Mouse (Mus musculus): ENCODE results near the gene Psme2b. TPM values are rescaled to one million over a fixed set of nuclear protein-coding genes. Genes with fewer than 3 reads are reported as not detected.
"Not testable (repeated sequence)": the region's sequence is repeated elsewhere in the genome, so short reads cannot be mapped to it uniquely, and the experiment has no call there.

The Psme2b gene
- 60.6 and 73.1 TPM in 2 replicates for total RNA-seq (2017)

GRCm38 (mm10) chr11:48946090-48946489, at the start of gene Psme2b:
Gene Psme2b, minus strand, starts transcription at chr11:48946190.
- 0 out of 2 replicates have a peak, but pooled peaks have one; percentile 39 for ATAC-seq (replicated peaks; ENCODE audit: low read depth, poor library complexity, severe bottlenecking)

- ATAC-seq (replicated peaks; ENCODE audit: low read depth, poor library complexity, severe bottlenecking), result peak; percentile 68
These were observed 48.0 kb upstream of the Psme2b start, which contains the start of gene Tgtp1 for GRCm38 (mm10) chr11:48994018-48994417. Gene Tgtp1, minus strand, starts transcription at chr11:48994172.

GRCm38 (mm10) chr11:48993296-48993695, 47.3 kb upstream of the Psme2b start:
- ATAC-seq (replicated peaks; ENCODE audit: low read depth, poor library complexity, severe bottlenecking), result not testable (repeated sequence)

DNA sequence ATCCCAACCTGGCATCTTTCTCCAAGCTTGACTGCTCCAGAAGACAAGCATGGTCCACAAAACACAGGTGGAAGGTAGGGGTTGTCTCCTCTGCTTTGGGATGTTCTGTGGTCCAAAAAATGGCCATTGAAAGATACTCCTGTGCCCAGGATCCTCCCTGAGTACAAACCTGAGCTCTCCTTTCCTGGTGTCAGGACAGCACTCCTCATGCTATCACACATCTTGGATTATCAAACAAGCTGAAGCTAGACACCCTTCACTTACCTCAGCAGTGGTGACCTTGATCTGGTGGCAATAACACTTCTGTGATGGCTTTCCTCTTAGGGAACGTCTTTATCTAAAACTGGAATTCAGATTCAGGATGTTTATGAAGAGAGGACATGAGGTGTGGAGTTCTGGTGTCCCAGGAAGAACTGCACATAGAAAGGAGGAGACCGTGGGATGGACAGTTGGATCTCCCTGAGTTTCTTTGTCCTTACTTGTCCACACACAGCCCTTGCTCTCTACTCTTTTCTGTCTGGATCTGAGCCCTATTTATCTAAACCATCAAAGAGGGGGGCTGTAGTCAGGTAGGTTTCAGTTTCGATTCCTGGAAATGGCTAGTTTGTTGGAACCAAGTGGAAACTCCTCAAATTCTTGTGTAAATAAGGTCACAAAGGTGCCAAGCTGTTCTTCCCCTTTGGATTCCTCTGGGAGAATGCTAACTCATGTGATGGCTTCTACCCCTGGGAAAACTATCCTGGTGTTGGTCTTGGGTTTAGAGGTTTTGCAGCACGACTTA, 45.9 kb upstream of the Psme2b start, which contains the start of gene Gm12185:
Gene Gm12185, minus strand, starts transcription at position 487 of the 781 bp plus-strand sequence.
- ATAC-seq (replicated peaks; ENCODE audit: low read depth, poor library complexity, severe bottlenecking), result not testable (repeated sequence)

GRCm38 (mm10) chr11:48989981-48990380, 44.0 kb upstream of the Psme2b start:
- ATAC-seq (replicated peaks; ENCODE audit: low read depth, poor library complexity, severe bottlenecking), result peak; percentile 39; the same call in 1 of the 2 replicates

GRCm38 (mm10) chr11:48988219-48988618, 42.2 kb upstream of the Psme2b start:
- peak; percentile 61 for ATAC-seq (replicated peaks; ENCODE audit: low read depth, poor library complexity, severe bottlenecking)

DNA sequence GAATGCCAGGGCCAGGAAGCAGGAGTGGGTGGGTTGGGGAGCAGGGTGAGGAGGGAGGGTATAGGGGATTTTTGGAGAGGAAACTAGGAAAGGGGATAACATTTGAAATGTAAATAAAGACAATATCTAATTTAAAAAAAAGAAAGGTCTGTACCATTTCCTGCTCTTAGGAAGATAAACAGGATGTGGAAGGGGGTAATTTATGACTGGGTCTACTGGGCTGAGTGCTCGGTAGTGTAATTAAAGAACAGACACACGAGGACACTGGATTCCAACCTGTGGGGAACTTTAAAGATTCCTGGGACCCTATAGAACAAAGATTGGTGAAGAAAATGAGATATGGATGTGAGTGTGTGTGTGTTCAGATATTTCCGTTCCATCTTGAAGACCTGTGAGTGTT, 36.9 kb upstream of the Psme2b start:
- ATAC-seq (replicated peaks; ENCODE audit: low read depth, poor library complexity, severe bottlenecking), result not testable (repeated sequence)

- not testable (repeated sequence) for ATAC-seq (replicated peaks; ENCODE audit: low read depth, poor library complexity, severe bottlenecking)
These were observed 34.1 kb upstream of the Psme2b start for GRCm38 (mm10) chr11:48980052-48980451.

GRCm38 (mm10) chr11:48979251-48979650, 33.3 kb upstream of the Psme2b start, which contains the start of gene 9930111J21Rik1:
Gene 9930111J21Rik1, minus strand, starts transcription at chr11:48979398.
- ATAC-seq (replicated peaks; ENCODE audit: low read depth, poor library complexity, severe bottlenecking), result peak; percentile 55

DNA sequence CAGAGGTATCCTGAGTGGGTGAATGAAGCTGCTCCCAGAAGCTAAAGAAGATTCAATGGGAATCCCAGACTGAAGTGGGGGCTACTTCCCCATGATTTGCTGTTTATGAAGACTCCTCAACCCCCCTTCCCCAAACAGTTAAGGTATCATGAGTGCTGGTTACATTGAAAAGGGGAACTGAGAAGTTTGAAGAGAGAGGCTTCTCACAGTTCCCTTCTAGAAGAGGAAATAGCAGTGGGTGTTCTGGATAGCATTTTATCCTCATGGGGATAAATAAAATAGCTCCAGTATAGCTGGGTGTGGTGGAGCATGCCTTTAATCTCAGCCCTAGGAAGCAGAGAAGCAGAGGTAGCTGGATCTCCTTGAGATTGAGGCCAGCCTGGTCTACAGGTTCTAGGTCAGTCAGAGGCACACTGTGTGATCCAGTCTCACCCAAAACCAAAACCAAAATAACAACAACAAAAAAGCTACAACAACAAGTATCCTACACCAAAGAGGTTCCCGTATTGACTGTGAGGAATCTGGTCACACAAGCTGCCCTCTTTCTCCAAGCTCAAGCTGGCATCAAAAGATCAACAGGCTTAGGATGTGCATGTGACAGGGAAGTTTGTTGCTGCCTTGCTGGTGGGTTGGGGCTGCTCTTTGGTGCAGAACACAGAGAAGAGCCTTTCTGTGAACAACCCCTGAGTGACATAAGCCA, 32.4 kb upstream of the Psme2b start, which contains the start of gene Olfr56:
Gene Olfr56, plus strand, starts transcription at position 650 of the 700 bp plus-strand sequence.
- ATAC-seq (replicated peaks; ENCODE audit: low read depth, poor library complexity, severe bottlenecking), result peak; percentile 81

DNA sequence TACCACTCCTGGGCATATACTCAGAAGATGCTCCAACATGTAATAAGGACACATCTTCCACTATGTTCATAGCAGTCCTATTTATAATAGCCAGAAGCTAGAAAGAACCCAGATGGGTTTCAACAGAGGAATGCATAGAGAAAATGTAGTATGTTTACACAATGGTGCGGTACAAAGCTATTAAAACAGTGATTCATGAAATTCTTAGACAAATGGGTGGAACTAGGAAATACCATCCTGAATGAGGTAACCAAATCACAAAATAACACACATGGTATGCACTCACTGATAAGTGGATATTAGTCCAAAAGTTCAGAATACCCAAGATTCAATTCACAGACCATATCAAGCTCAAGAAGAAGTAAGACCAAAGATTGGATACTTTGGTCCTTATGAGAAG, 28.7 kb upstream of the Psme2b start:
- ATAC-seq (replicated peaks; ENCODE audit: low read depth, poor library complexity, severe bottlenecking), result not testable (repeated sequence)

GRCm38 (mm10) chr11:48939286-48939685, 6.7 kb downstream of the Psme2b start:
- not testable (repeated sequence) for ATAC-seq (replicated peaks; ENCODE audit: low read depth, poor library complexity, severe bottlenecking)

DNA sequence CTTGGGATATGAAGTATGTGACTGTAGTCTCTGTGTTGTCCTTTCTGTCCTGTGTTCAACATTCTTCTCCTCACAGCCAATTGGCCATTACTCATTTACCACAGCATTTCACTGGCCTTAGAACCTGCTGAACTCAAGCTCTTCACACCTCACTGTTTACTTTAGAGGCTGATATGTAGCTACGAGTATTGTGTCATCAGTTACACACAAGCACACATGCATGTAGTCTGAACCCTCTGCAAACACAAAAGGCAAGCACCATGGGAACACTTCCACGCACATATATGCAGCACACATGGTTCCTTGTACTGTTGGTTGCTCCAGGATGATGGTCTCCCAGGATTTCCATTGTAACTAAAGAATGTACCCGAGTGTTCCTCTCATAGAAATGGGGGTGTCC, 10.7 kb downstream of the Psme2b start:
- ATAC-seq (replicated peaks; ENCODE audit: low read depth, poor library complexity, severe bottlenecking), result not testable (repeated sequence)

DNA sequence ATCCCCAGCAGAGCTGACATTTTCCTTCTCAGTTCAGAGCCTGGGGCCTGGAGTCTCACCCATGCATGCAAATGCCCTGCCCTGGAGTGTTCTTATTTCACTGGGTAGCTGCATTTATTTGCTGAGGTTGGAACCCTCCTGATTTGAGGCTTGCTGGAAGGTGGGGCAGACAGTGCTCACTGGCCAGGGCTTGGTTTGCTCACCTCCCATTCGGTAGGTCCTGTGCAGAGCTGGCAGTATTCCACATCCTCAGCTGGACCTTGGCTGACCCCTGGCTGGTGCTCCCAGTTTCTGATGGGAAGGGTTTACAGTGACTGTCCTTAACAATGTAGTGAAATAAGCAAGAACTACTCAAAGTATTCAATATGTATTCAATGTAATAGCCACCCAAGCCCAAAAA, 12.1 kb downstream of the Psme2b start:
- ATAC-seq (replicated peaks; ENCODE audit: low read depth, poor library complexity, severe bottlenecking), result not testable (repeated sequence)

DNA sequence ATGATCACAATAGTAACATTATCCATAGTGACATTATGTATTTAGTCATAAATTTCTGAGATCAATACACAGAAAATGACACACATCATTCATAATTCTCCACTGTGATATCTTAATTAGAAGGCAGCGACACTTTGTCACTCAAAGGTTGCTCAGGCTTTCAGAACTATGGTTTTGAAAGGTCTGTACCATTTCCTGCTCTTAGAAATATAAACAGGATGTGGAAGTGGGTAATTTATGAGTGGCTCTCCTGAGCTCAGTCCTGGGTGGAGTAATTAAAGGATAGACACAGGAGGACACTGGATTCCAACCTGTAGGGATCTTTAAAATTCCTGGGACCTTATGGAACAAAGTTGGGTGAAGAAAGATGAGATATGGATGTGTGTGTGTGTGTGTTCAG, 12.6 kb downstream of the Psme2b start:
- peak; percentile 45; the same call in 1 of the 2 replicates for ATAC-seq (replicated peaks; ENCODE audit: low read depth, poor library complexity, severe bottlenecking)

DNA sequence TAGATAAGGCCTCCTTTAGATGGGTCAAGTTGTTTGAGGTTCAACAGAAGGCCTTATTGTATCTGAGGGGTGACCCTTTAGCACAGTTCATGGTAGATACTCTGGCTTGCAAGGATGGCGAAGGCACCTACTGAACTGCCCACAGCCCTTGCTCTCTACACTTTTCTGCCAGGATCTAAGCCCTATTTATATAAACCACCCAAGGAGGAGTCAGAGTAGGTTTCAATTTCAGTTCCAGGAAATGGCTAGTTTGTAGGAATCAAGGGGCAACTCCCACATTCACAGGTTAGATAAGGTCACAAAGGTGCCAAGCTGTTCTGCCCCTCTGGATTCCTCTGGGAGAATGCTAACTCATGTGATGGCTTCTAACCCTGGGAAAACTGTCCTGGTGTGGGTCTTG, 17.9 kb downstream of the Psme2b start:
- ATAC-seq (replicated peaks; ENCODE audit: low read depth, poor library complexity, severe bottlenecking), result not testable (repeated sequence)

DNA sequence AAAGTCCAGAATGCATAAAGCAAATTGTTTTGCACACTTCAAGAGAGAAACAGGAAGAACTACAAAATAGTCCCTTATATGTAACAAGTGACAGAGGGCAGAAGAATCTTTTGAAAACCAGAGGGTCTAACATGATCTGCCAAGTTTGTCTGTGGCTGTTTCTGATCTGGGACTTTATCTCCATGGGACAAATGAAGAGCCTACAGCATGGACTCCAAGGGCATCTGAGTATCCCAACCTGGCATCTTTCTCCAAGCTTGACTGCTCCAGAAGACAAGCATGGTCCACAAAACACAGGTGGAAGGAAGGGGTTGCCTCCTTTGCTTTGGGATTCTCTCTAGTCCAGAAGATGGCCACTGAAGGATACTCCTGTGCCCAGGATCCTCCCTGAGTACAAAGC, 19.6 kb downstream of the Psme2b start:
- not testable (repeated sequence) for ATAC-seq (replicated peaks; ENCODE audit: low read depth, poor library complexity, severe bottlenecking)

GRCm38 (mm10) chr11:48923818-48924217, 22.2 kb downstream of the Psme2b start:
- ATAC-seq (replicated peaks; ENCODE audit: low read depth, poor library complexity, severe bottlenecking), result peak; percentile 78

- no peak for ATAC-seq (replicated peaks; ENCODE audit: low read depth, poor library complexity, severe bottlenecking)
These were observed 27.6 kb downstream of the Psme2b start for GRCm38 (mm10) chr11:48918380-48918779.

- peak; percentile 54; the same call in 1 of the 2 replicates for ATAC-seq (replicated peaks; ENCODE audit: low read depth, poor library complexity, severe bottlenecking)
These were observed 32.4 kb downstream of the Psme2b start for GRCm38 (mm10) chr11:48913611-48914010.

DNA sequence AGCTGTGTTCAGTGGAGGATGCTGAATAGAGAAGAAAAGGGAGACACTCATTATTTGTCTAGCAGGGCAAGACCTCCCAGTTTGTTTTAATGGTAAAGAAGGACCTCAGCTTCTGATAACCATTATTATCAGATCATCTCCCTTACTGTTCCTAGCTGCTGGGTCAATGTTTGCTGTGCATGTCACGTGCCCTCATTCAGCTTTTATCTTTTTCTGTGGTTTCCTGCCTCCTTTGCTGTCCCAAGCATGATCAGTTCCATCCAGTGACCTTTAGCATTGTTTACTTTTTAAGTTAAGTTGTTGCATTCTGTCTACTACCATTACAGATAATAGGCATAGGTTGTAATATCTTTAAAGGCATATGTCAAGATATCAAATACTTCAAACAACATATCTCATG, 37.5 kb downstream of the Psme2b start:
- ATAC-seq (replicated peaks; ENCODE audit: low read depth, poor library complexity, severe bottlenecking), result no peak
